Mouse (Mus musculus): ENCODE measurements around the gene Cwh43. TPM values are rescaled to one million over a fixed set of nuclear protein-coding genes. Genes with fewer than 3 reads are reported as not detected.

The Cwh43 gene
- polyA plus RNA-seq, 1 experiment = not detected

GRCm38 (mm10) chr5:73381510-73381909 is 24.4 kb upstream of the Cwh43 start:
- Histone ChIP-seq H3K4me3 (ENCODE audit: insufficient read depth, poor library complexity, severe bottlenecking) (no peak overlapping the region), H3K36me3 (ENCODE audit: control insufficient read depth, insufficient read depth) (no peaks in the 10 kb centered on the region), H3K79me2 (ENCODE audit: control insufficient read depth, insufficient read depth) (no peaks in the 10 kb centered on the region), H3K79me3 (ENCODE audit: low read depth) (no peaks in the 10 kb centered on the region), H3K27me3 (ENCODE audit: control insufficient read depth, insufficient read depth, insufficient read length) (no peaks in the 10 kb centered on the region), H3ac (ENCODE audit: control insufficient read depth, insufficient read length, low read depth) (no peak overlapping the region)
- no peak for TF ChIP-seq FOSL1 (IDR thresholded peaks at IDR 0.05; ENCODE audit: insufficient read depth, low read length, poor library complexity, severe bottlenecking)

GRCm38 (mm10) chr5:73381976-73382540 is 23.8 kb upstream of the Cwh43 start:
- no peaks in the 10 kb centered on the region for H3K36me3 ChIP-seq (ENCODE audit: control insufficient read depth, insufficient read depth)
- H3K79me3 ChIP-seq (ENCODE audit: low read depth) = no peaks in the 10 kb centered on the region
- no peak overlapping the region for H3ac ChIP-seq (ENCODE audit: control insufficient read depth, insufficient read length, low read depth)
- H3K27me3 ChIP-seq (ENCODE audit: control insufficient read depth, insufficient read depth, insufficient read length) = no peaks in the 10 kb centered on the region
- TF ChIP-seq MAX (IDR thresholded peaks at IDR 0.05) (no peak), FOSL1 (IDR thresholded peaks at IDR 0.05; ENCODE audit: insufficient read depth, low read length, poor library complexity, severe bottlenecking) (no peak), MYOG (IDR thresholded peaks at IDR 0.05; ENCODE audit: control insufficient read depth, extremely low read depth, insufficient read length) (no peak), USF1 (IDR thresholded peaks at IDR 0.05; ENCODE audit: low read depth) (no peak), CTCF (IDR thresholded peaks at IDR 0.05; ENCODE audit: control insufficient read depth, insufficient read depth, insufficient read length) (no peak), MYOD1 (IDR thresholded peaks at IDR 0.05; ENCODE audit: control insufficient read depth, insufficient read length, low read depth) (no peak), CEBPB (IDR thresholded peaks at IDR 0.05; ENCODE audit: low read depth) (no peak)
- H3K4me3 ChIP-seq (ENCODE audit: insufficient read depth, poor library complexity, severe bottlenecking) = no peak overlapping the region
- H3K79me2 ChIP-seq (ENCODE audit: control insufficient read depth, insufficient read depth) = no peaks in the 10 kb centered on the region

GRCm38 (mm10) chr5:73382737-73383646 is 22.9 kb upstream of the Cwh43 start:
- TF ChIP-seq CTCF (IDR thresholded peaks at IDR 0.05; ENCODE audit: control insufficient read depth, insufficient read depth, insufficient read length) (no peak), MYOG (IDR thresholded peaks at IDR 0.05; ENCODE audit: control insufficient read depth, extremely low read depth, insufficient read length) (no peak), MAX (IDR thresholded peaks at IDR 0.05) (no peak), MYOD1 (IDR thresholded peaks at IDR 0.05; ENCODE audit: control insufficient read depth, insufficient read length, low read depth) (no peak), CEBPB (IDR thresholded peaks at IDR 0.05; ENCODE audit: low read depth) (no peak), USF1 (IDR thresholded peaks at IDR 0.05; ENCODE audit: low read depth) (no peak), FOSL1 (IDR thresholded peaks at IDR 0.05; ENCODE audit: insufficient read depth, low read length, poor library complexity, severe bottlenecking) (no peak)
- no peaks in the 10 kb centered on the region for H3K79me3 ChIP-seq (ENCODE audit: low read depth)
- no peaks in the 10 kb centered on the region for H3K79me2 ChIP-seq (ENCODE audit: control insufficient read depth, insufficient read depth)
- no peak overlapping the region for H3K4me3 ChIP-seq (ENCODE audit: insufficient read depth, poor library complexity, severe bottlenecking)
- no peaks in the 10 kb centered on the region for H3K36me3 ChIP-seq (ENCODE audit: control insufficient read depth, insufficient read depth)
- no peak overlapping the region for H3ac ChIP-seq (ENCODE audit: control insufficient read depth, insufficient read length, low read depth)
- H3K27me3 ChIP-seq (ENCODE audit: control insufficient read depth, insufficient read depth, insufficient read length) = no peaks in the 10 kb centered on the region

GRCm38 (mm10) chr5:73383647-73383970 is 22.3 kb upstream of the Cwh43 start:
- H3K27me3 ChIP-seq (ENCODE audit: control insufficient read depth, insufficient read depth, insufficient read length) = no peaks in the 10 kb centered on the region
- H3K79me2 ChIP-seq (ENCODE audit: control insufficient read depth, insufficient read depth) = no peaks in the 10 kb centered on the region
- no peak for TF ChIP-seq CTCF (IDR thresholded peaks at IDR 0.05; ENCODE audit: control insufficient read depth, insufficient read depth, insufficient read length)
- TF ChIP-seq USF1 (IDR thresholded peaks at IDR 0.05; ENCODE audit: low read depth) = no peak
- H3ac ChIP-seq (ENCODE audit: control insufficient read depth, insufficient read length, low read depth) = no peak overlapping the region
- no peaks in the 10 kb centered on the region for H3K79me3 ChIP-seq (ENCODE audit: low read depth)
- no peaks in the 10 kb centered on the region for H3K36me3 ChIP-seq (ENCODE audit: control insufficient read depth, insufficient read depth)
- no peak overlapping the region for H3K4me3 ChIP-seq (ENCODE audit: insufficient read depth, poor library complexity, severe bottlenecking)

- TF ChIP-seq MYOG (IDR thresholded peaks at IDR 0.05; ENCODE audit: control insufficient read depth, extremely low read depth, insufficient read length) (no peak), MAX (IDR thresholded peaks at IDR 0.05) (no peak), USF1 (IDR thresholded peaks at IDR 0.05; ENCODE audit: low read depth) (no peak), CTCF (IDR thresholded peaks at IDR 0.05; ENCODE audit: control insufficient read depth, insufficient read depth, insufficient read length) (no peak), MYOD1 (IDR thresholded peaks at IDR 0.05; ENCODE audit: control insufficient read depth, insufficient read length, low read depth) (no peak), CEBPB (IDR thresholded peaks at IDR 0.05; ENCODE audit: low read depth) (no peak), FOSL1 (IDR thresholded peaks at IDR 0.05; ENCODE audit: insufficient read depth, low read length, poor library complexity, severe bottlenecking) (no peak)
Observed at GRCm38 (mm10) chr5:73393041-73393440, 12.8 kb upstream of the Cwh43 start.

More at GRCm38 (mm10) chr5:73393041-73393440, 12.8 kb upstream of the Cwh43 start:
- no peaks in the 10 kb centered on the region for H3K79me3 ChIP-seq (ENCODE audit: low read depth)
- no peaks in the 10 kb centered on the region for H3K36me3 ChIP-seq (ENCODE audit: control insufficient read depth, insufficient read depth)
- H3K4me3 ChIP-seq (ENCODE audit: insufficient read depth, poor library complexity, severe bottlenecking) = no peak overlapping the region
- H3K79me2 ChIP-seq (ENCODE audit: control insufficient read depth, insufficient read depth) = no peaks in the 10 kb centered on the region
- no peak overlapping the region for H3ac ChIP-seq (ENCODE audit: control insufficient read depth, insufficient read length, low read depth)
- no peaks in the 10 kb centered on the region for H3K27me3 ChIP-seq (ENCODE audit: control insufficient read depth, insufficient read depth, insufficient read length)

Measured in C2C12 (cell line).